Mouse (Mus musculus) embryonic facial prominence, embryonic 12.5 days (tissue): ENCODE data around the gene Scly. TPM values are rescaled to one million over a fixed set of nuclear protein-coding genes. Genes with fewer than 3 reads are reported as not detected.
A peak's percentile ranks its signal among the peaks of the same experiment; 100 is the strongest.

Experiments
- ATAC-seq: fragments of 200-750 bp; cut with Nextera tagmentation; 2 replicates; pipeline ENCODE4 v1.8.0; 2017; ENCODE audit not compliant: insufficient number of reproducible peaks, insufficient read depth, low FRiP score, low TSS enrichment
- H3K27ac ChIP-seq: fragments of 300-500 bp; sonication (generic); 2 replicates; pipeline ENCODE4 v1.5.1; 2016; ENCODE audit warnings: mild to moderate bottlenecking
- H3K27me3 ChIP-seq: fragments of 300-500 bp; sonication (generic); 2 replicates; pipeline ENCODE4 v1.6.1; 2016; ENCODE audit warnings: mild to moderate bottlenecking, moderate library complexity
- H3K36me3 ChIP-seq: fragments of 300-500 bp; sonication (generic); 2 replicates; pipeline ENCODE4 v1.6.1; 2016; ENCODE audit warnings: mild to moderate bottlenecking
- H3K4me1 ChIP-seq: fragments of 300-500 bp; sonication (generic); 2 replicates; pipeline ENCODE4 v1.6.1; 2016
- H3K4me2 ChIP-seq: fragments of 300-500 bp; sonication (generic); replicated peaks from 2 replicates; pipeline ENCODE4 v1.6.1; 2016; ENCODE audit warnings: mild to moderate bottlenecking, moderate library complexity
- H3K4me3 ChIP-seq: fragments of 300-500 bp; sonication (generic); 2 replicates; pipeline ENCODE4 v1.5.1; 2016; ENCODE audit warnings: mild to moderate bottlenecking
- H3K9ac ChIP-seq: fragments of 300-500 bp; sonication (generic); 2 replicates; pipeline ENCODE4 v1.6.1; 2016; ENCODE audit warnings: mild to moderate bottlenecking, moderate library complexity
- H3K9me3 ChIP-seq: fragments of 300-500 bp; sonication (generic); 2 replicates; pipeline ENCODE4 v1.6.1; 2016; ENCODE audit warnings: mild to moderate bottlenecking, moderate library complexity
- WGBS: fragments of 180-500 bp; shearing (Covaris S2); methylation state at CpG from one replicate; pipeline ENCODE4 v1.1.7; 2016; 5-methylcytosine and 5-hydroxymethylcytosine counted together
- polyA plus RNA-seq: library from polyadenylated mRNA; unstranded; fragments of >200 nt; fragmentation: Nextera tagmentation; extraction: Ambion mirVana; gene quantifications from 2 replicates; pipeline ENCODE4 v1.2.1, GENCODE M21; 2016

Scly gene
- polyA plus RNA-seq, 1 experiment from 2014 or later, result 14.2 TPM

DNA sequence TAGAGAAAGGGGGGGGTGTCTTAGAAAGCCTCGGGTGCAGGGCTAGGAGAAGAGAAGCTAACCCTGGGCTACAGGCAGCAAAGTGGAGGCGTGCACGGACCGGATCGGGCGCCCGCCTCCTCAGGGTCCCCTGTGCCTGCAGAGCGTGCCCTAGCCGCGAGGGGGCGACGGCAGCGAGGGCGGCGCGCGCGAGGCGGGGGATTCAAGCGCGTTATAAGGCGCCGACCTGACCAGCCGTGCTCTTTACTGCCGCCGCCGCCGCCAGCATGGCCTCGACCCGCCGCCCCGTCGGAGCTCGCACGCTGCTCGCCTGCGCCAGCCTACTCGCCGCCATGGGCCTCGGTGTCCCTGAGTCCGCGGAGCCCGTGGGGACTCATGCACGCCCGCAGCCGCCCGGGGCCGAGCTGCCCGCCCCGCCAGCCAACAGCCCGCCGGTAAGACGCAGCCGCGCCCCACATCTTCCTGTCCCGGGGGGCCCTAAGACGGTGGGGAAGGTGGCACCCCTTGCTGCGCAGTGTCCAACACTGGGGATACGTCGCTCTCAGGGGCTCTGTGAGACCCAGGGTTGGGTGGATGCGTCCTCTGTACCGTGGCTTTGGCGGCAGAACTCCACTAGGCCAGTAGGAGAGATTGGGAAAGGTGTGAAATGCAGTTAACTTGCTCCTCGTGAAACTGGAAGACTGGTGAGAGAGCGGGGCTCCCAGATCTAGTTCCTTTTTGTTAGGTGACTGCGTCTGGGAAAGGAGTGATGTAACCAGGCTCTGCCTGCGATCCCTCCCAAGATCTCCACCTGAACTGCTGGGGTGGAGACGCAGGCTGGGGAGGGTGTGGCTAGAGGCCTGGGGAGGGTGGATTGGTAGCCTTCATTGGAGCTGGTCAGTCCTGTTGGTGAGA lies 68.3 kb downstream of the Scly start, which contains the start of gene Erfe:
TSS of gene Erfe (plus strand) at position 216 of the 894 bp plus-strand sequence.
- Histone ChIP-seq H3K27me3 (0 out of 2 replicates have a peak, but pooled peaks cover 10% of the 10 kb centered on the region), H3K27ac (no peak within 1 kb of the TSS), H3K9me3 (no peaks in the 10 kb centered on the region), H3K9ac (peak within 1 kb of the TSS; percentile 68), H3K4me1 (peaks cover 9% of the 10 kb centered on the region; the same call in 1 of the 2 replicates), H3K36me3 (peaks cover 15% of the 10 kb centered on the region), H3K4me2 (peak within 1 kb of the TSS; percentile 87), H3K4me3 (peak within 1 kb of the TSS; percentile 42)
- WGBS, result 1% methylated on average over 67 of the region's 68 CpGs
- 0 out of 2 replicates have a peak, but pooled peaks have one; percentile 36 for ATAC-seq

DNA sequence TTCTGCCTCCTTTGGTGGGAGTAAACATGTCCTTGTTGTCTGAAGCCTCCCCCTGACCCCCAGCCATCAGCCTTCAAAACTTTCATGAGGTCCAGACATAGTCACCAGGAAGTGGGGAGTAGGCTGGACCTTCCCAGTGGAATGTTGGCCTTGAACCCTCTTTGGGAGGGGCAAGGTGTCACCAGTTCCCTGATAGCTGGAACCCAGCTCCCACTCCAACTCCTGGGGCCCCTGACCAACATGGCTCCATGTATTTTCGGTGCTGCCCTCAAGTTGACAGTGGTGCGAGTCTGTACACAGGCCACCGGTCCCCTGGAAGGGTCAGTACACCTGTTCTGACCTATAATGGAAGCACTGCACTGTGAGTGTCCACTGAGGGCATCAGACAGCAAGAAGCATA lies 69.2 kb downstream of the Scly start:
- H3K4me2 ChIP-seq, result no peak overlapping the region
- 0 out of 2 replicates have a peak, but pooled peaks cover 10% of the 10 kb centered on the region for H3K27me3 ChIP-seq
- no peak for ATAC-seq
- 95% methylated on average over 3 of the region's 3 CpGs for WGBS
- no peak overlapping the region for H3K27ac ChIP-seq
- peaks cover 9% of the 10 kb centered on the region; the same call in 1 of the 2 replicates for H3K4me1 ChIP-seq
- no peak overlapping the region for H3K4me3 ChIP-seq
- H3K9me3 ChIP-seq, result no peaks in the 10 kb centered on the region
- peaks cover 23% of the 10 kb centered on the region for H3K36me3 ChIP-seq
- no peak overlapping the region for H3K9ac ChIP-seq

DNA sequence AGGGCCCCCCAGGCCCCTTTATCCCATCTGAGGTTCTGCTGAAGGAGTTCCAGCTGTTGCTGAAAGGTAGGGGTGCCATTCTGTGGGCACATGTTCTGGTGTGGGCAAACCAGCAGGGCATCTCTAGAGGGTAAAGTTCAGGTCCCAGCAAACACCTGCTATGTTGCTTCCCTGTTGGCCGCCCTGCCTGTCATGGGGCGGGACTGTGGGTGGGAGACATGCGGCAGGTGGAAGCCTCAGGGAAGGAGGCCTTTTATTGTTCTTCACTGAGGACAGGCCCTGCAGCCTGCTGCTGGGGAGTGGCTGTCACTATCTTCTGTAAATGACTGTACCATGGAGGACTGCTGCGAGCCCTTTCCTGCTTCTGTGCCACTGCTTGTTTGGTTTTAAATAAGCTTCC lies 71.3 kb downstream of the Scly start:
- Histone ChIP-seq H3K27ac (no peak overlapping the region), H3K27me3 (0 out of 2 replicates have a peak, but pooled peaks cover 10% of the 10 kb centered on the region), H3K4me2 (no peak overlapping the region), H3K9ac (no peak overlapping the region), H3K4me3 (no peak overlapping the region), H3K36me3 (peaks cover 43% of the 10 kb centered on the region), H3K9me3 (no peaks in the 10 kb centered on the region), H3K4me1 (peaks cover 9% of the 10 kb centered on the region; the same call in 1 of the 2 replicates)
- 79% methylated on average over 4 of the region's 4 CpGs for WGBS
- ATAC-seq, result no peak

DNA sequence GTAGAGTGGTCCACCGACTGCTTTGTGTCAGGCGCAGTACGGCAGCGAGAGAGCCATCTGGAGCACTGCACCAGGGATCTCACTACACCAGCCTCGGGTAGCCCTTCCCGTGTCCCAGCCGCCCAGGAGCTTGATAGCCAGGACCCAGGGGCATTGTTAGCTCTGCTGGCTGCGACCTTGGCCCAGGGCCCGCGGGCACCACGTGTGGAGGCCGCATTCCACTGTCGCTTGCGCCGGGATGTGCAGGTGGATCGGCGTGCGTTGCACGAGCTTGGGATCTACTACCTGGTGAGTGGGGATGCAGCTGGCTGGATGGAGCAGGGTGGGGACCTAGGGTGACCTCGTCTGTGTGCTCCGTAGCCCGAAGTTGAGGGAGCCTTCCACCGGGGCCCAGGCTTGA lies 71.9 kb downstream of the Scly start:
- peaks cover 9% of the 10 kb centered on the region; the same call in 1 of the 2 replicates for H3K4me1 ChIP-seq
- 0 out of 2 replicates have a peak, but pooled peaks cover 10% of the 10 kb centered on the region for H3K27me3 ChIP-seq
- no peaks in the 10 kb centered on the region for H3K9me3 ChIP-seq
- H3K4me2 ChIP-seq, result no peak overlapping the region
- 88% methylated on average over 23 of the region's 23 CpGs for WGBS
- no peak overlapping the region for H3K27ac ChIP-seq
- peaks cover 50% of the 10 kb centered on the region for H3K36me3 ChIP-seq
- ATAC-seq, result no peak
- no peak overlapping the region for H3K9ac ChIP-seq
- H3K4me3 ChIP-seq, result no peak overlapping the region

Other genes starting within 250 kb of the Scly start
- 1.4 and 1.5 TPM in 2 replicates for gene Rbm44, start 153.2 kb upstream of the Scly start, polyA plus RNA-seq
- gene Ramp1, start 118.5 kb upstream of the Scly start, polyA plus RNA-seq, result 1.2 and 1.9 TPM in 2 replicates
- 72.4 and 72.9 TPM in 2 replicates for gene Ube2f, start 48.0 kb upstream of the Scly start, polyA plus RNA-seq
- 0.18 and 0.23 TPM in 2 replicates for gene Espnl, start 23.7 kb downstream of the Scly start, polyA plus RNA-seq
- 0.46 and 1.3 TPM in 2 replicates for gene Klhl30, start 52.7 kb downstream of the Scly start, polyA plus RNA-seq
- gene Erfe, start 68.1 kb downstream of the Scly start, polyA plus RNA-seq, result 1.7 and 1.8 TPM in 2 replicates
- gene Ilkap, start 100.5 kb downstream of the Scly start, polyA plus RNA-seq, result 171 and 174 TPM in 2 replicates
- 134 and 139 TPM in 2 replicates for gene Hes6, start 115.7 kb downstream of the Scly start, polyA plus RNA-seq
- gene Per2, start 161.0 kb downstream of the Scly start, polyA plus RNA-seq, result 2.5 TPM in 2 replicates
- gene Traf3ip1, start 196.3 kb downstream of the Scly start, polyA plus RNA-seq, result 12.4 and 14.1 TPM in 2 replicates
- 9.0 and 9.2 TPM in 2 replicates for gene Asb1, start 242.2 kb downstream of the Scly start, polyA plus RNA-seq